Mouse (Mus musculus): ENCODE data around the gene Drd1.
A peak's percentile ranks its signal among the peaks of the same experiment; 100 is the strongest.

The Drd1 gene

DNA sequence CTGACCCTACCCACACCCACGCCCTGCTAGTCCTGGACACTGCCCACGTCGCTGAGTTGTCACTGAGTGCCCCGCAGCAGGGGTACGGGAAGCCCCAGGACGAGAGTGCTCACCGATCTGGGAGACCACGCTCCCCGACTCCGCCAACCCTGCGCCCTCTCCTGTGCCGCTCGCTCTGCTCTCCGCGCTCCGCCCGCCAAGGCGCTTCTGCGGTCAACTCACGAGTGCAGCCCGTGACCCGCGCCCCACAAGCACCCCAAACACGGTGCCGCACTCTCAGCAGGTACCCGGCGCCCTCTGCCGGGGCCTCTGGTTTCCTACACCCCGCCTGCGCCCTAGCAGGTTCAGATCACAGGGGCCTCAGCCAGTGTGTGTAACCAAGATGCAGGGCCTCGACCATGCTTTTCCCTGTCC is at the start of gene Drd1:
Drd1 (minus strand) TSS at position 258 of the 414 bp plus-strand sequence.
- DNase-seq (ENCODE audit: low spot score), result peak; percentile 49

- no peak for DNase-seq (ENCODE audit: low spot score)
Observed at GRCm38 (mm10) chr13:54103866-54104265, 48.4 kb upstream of the Drd1 start.

- DNase-seq (ENCODE audit: low spot score), result no peak
Observed at GRCm38 (mm10) chr13:54103271-54103670, 47.8 kb upstream of the Drd1 start.

DNA sequence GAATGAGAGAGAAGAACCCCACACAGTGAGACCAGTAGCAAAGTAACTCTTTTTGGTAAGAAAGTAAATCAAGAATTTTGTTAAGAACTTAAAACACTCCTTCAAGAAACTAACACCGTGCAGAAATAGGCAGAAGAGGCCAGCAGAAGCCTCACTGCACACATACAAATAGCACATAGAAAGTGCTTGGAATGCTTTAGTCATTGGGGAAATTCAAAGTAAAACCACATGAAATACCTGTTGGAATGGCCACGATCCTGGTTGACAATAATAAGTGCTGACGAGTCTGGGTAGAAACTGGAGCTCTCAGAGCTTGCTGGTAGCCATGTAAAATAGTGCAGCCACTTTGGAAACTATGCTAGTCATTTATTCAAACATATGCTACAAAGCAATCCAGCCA is 46.6 kb upstream of the Drd1 start:
- DNase-seq (ENCODE audit: low spot score), result no peak

GRCm38 (mm10) chr13:54101031-54101820 is 45.7 kb upstream of the Drd1 start:
- DNase-seq (ENCODE audit: low spot score), result no peak

DNA sequence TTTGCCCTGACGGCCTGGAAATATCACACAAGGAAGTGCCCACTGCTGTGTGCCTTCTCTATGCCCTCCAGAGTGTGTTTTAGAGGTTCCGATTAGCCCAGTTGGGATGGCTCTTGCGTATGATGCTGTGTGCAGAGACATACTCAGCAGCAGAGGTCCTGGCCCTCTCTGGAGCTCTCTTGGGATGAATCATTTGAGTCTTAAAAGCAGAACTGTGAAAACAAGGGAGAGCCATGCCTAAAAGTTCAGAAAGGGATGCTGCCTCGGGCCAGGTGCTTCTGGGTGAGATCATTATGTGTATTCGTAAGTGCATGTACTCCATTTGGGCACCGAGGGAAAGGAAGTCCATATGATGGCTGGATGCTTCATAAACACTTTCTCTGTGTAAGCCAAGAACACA is 42.3 kb upstream of the Drd1 start:
- DNase-seq (ENCODE audit: low spot score), result no peak

DNA sequence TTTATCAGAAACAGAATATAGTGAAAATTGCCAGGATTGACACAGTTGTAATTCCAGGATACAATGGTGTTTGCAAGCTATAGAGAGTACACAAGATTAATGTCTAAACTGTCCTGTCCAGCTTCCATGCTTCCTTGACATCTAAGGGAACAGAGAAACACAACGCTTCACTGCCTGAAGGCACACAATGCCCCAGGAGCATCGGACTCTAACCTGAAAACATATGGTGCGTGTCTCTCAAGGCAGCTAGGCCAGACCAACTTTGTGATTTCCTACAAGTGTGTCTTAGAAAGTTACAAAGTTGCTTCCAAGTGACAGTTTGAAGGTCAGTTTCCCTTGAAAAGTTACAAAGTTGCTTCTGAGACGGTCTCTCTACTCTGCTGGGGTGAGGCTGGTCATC is 41.7 kb upstream of the Drd1 start:
- no peak for DNase-seq (ENCODE audit: low spot score)

DNA sequence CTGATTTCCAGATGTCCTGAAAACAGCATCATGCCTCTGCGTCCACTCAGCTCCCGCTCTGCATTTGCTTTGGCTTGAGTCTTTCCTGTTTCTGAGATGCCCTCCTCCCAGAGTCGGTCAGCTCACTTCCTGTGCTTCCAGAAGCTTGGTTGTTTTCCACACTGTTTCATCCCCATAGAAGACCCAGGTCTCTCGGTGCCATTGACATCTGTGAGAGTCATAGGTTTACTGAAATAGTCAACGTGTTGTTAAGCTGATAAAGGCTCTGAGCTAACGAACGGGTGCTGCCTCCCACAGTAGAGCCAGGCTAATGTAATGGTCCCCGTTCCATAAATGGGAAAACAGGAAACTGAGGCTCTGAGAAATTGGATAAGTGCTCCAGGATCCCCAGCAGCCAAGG is 40.2 kb upstream of the Drd1 start:
- DNase-seq (ENCODE audit: low spot score), result no peak

GRCm38 (mm10) chr13:54094963-54095362 is 39.5 kb upstream of the Drd1 start:
- no peak for DNase-seq (ENCODE audit: low spot score)

GRCm38 (mm10) chr13:54094349-54094748 is 38.8 kb upstream of the Drd1 start:
- no peak for DNase-seq (ENCODE audit: low spot score)

DNA sequence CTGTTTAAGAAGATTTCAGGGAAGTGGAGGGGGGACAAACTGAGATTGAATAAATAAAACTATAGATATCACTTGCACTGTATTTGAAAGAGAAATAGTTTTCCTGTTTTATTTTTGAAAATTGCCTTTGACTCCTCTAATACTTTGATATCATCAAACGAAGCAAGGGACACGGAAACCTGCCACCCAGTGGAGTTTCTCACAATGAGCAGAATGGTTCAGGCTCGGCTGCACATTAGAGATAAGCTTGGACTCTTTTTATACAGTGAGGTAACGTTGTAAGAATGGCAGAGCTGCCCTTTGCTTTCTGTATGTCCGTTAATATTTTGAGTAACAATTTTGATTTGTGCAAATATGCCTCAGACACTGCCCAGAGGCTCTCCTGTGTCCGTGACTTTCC is 36.2 kb upstream of the Drd1 start:
- no peak for DNase-seq (ENCODE audit: low spot score)

GRCm38 (mm10) chr13:54085266-54085665 is 29.8 kb upstream of the Drd1 start:
- no peak for DNase-seq (ENCODE audit: low spot score)

DNA sequence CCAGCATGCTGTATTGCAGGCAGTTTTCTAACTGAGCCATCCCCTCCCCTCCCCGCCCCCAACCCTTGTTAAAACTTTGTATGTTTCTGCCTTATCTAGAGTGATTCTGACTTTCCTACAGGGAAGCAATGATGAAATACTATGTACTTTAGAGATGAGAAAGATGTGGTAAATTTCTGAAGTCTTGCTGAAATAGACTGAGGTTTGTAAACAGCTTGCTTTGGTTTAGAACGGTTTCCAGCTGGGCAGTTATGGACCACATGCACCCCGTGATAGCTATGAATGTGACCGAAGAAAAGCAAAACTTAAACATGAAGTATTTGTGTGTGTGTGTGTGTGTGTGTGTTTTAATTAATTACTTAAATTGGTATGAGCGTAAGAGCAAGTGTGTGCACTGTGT is 29.3 kb upstream of the Drd1 start:
- no peak for DNase-seq (ENCODE audit: low spot score)

DNA sequence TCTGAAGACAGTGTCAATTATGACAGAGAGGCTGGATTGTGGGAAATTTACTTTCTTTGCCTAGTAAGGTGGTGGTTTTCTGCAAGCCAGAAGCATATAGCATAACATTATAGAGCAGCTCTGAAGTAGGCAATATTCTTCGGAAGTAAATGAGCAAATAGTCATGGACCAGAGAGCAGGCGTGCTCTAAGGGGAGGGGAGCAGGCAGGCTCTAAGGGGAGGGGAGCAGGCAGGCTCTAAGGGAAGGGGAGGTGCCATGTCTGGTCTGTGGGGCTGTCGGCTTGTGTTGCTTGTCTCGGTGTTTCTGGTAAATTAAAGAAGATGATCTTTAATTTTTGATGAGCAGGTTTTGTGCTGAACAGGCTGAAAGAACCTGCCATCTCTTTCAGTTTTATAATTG is 28.7 kb upstream of the Drd1 start:
- no peak for DNase-seq (ENCODE audit: low spot score)

- DNase-seq (ENCODE audit: low spot score), result no peak
Observed at GRCm38 (mm10) chr13:54082946-54083345, 27.4 kb upstream of the Drd1 start.

DNA sequence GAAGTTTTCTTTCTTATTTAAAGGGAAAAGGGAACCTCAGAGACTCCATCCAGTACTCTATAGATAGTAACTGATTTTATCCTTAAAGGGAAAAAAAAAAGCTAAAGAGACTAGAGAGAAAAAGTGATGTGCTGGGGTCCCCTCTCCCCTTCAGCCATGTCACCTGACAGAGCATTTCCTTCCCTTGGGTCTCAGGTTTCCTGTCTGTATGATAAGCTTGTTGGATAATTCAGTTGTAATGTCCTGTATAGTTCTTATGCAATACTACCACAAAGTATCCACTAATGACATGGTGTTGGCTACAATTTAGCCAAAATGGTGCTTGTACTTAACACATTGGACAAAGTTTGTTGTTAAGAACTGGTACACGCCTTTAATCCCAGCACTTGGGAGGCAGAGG is 25.3 kb upstream of the Drd1 start:
- DNase-seq (ENCODE audit: low spot score), result no peak

GRCm38 (mm10) chr13:54079782-54080759 is 24.6 kb upstream of the Drd1 start:
- DNase-seq (ENCODE audit: low spot score), result no peak

- DNase-seq (ENCODE audit: low spot score), result no peak
Observed at GRCm38 (mm10) chr13:54077470-54078174, 22.1 kb upstream of the Drd1 start.

GRCm38 (mm10) chr13:54076762-54077460 is 21.4 kb upstream of the Drd1 start:
- DNase-seq (ENCODE audit: low spot score), result no peak

DNA sequence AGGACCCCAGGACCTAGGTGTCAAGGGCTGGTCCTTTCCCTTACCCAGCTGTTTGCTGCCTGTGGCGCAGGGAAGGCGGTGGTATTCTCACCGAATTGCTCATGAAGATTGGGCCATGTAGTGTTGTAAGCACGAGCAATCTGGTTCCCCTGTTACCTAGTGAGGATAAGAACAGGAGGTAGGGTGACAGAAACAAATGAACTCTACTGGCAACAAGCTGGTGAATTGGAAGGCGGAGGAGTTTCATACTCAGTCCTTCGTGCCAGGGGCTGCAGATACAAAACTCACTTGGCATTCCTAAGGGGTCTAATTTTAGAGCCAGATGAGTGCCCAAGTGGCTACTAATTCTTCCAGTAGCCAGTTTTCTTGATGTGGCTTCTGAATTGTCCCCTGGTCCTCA is 20.5 kb upstream of the Drd1 start:
- no peak for DNase-seq (ENCODE audit: low spot score)

DNA sequence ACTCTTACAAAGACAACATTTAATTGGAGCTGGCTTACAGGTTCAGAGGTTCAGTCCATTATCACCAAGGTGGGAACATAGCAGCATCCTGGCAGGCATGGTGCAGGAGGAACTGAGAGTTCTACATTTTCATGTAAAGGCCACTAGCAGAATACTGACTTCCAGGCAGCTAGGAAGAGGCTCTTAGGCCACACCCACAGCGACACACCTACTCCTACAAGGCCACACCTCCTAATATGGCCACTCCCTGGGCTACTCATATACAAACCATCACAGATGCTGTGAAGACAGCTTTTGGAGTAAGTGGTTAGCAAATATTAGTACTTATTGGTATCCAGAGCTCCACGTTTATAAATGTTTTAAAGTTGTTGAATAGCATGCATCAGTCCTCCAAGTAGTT is 19.9 kb upstream of the Drd1 start:
- no peak for DNase-seq (ENCODE audit: low spot score)

DNA sequence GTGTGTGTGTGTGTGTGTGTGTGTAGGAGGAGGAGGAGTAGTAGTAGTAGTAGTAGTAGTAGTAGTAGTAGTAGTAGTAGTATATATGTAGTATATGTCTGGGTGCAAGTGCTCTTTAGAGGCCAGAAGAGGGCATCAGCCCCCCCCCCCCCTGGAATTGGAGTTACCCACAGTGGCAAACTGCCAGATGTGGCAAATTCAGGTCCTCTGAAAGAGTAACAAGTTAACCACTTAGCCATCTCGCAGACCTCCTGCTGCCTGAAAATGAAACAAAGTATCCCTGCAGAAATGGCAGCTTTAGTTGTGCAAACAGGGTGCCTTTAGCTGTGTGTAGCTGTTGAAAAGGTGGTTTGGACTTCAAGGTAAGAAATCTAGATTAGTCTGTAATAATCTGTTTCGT is 18.0 kb upstream of the Drd1 start:
- no peak for DNase-seq (ENCODE audit: low spot score)

Data from ovary, postnatal 10 days (tissue).